Mouse (Mus musculus) ES-Bruce4 (cell line): ENCODE data around the gene Htr5b.

Experiments
- CTCF ChIP-seq: IDR thresholded peaks from one replicate; pipeline ENCODE4 v1.8.1; 2011; ENCODE audit warnings: low read depth, low read length
- POLR2A ChIP-seq: IDR thresholded peaks from one replicate; pipeline ENCODE4 v1.8.1; 2011; ENCODE audit warnings: low read length; ENCODE audit not compliant: insufficient read depth

DNA sequence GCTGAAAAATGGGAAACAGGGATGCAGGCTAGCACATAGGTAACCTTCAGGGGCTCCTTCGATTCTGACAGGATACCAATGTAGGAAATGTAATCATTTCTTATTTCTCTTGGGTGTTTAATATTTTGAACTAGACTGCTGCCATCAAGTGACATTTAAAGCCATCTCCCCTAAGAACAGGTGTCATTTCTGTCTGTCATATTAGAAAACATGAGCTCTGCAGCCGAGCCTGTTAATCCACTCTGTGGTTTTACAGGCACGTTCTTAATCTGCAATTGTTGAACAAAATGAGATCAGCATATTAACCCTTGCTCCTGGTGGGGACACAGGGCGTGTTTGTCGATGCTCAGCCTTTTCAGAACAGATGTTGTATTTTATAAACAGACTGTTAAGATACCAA, 56.8 kb downstream of the Htr5b start:
- TF ChIP-seq POLR2A, result no peak
- TF ChIP-seq CTCF, result no peak
